Mouse (Mus musculus): ENCODE measurements around the gene 4930524J08Rik. TPM values are rescaled to one million over a fixed set of nuclear protein-coding genes. Genes with fewer than 3 reads are reported as not detected.

4930524J08Rik gene
- total and polyA plus RNA-seq, 3 experiments, result 0.50 to 5.8 (median 0.72) TPM

GRCm38 (mm10) chr5:100005431-100005830 lies 26.6 kb downstream of the 4930524J08Rik start:
- Histone ChIP-seq H3K4me1 (ENCODE audit: control insufficient read depth in 1 of 2, insufficient read depth in 2 of 2) (peaks cover 0 to under 1% of the 10 kb centered on the region in 2 experiments; a peak in 1 of 4 replicates), H3K9me3 (replicated peaks; ENCODE audit: low read length) (peaks cover 2% of the 10 kb centered on the region), H3K79me2 (replicated peaks; ENCODE audit: control insufficient read depth, extremely low read depth, insufficient read depth, poor library complexity, severe bottlenecking) (no peaks in the 10 kb centered on the region), H3K36me3 (replicated peaks in 1 of 2; ENCODE audit: control insufficient read depth in 1 of 2, insufficient read depth in 1 of 2, low read length in 1 of 2) (no peaks in the 10 kb centered on the region), H3K4me3 (replicated peaks in 1 of 3; ENCODE audit: low read depth in 2 of 3, low read length in 2 of 3, poor library complexity in 1 of 3) (no peak overlapping the region), H3K27me3 (replicated peaks) (no peaks in the 10 kb centered on the region), H3K4me2 (ENCODE audit: insufficient read depth, low read depth, poor library complexity, severe bottlenecking) (no peak overlapping the region), H3K27ac (ENCODE audit: insufficient read depth, low read depth) (no peak overlapping the region), H3K9ac (ENCODE audit: insufficient read depth, low read depth) (no peak overlapping the region)
- TF ChIP-seq MAZ (IDR thresholded peaks at IDR 0.05; ENCODE audit: low read depth, low read length) (no peak), ZNF384 (IDR thresholded peaks at IDR 0.05; ENCODE audit: low read depth, low read length) (no peak), SMC3 (IDR thresholded peaks at IDR 0.05; ENCODE audit: low read depth, low read length) (no peak), MAX (IDR thresholded peaks at IDR 0.05; ENCODE audit: low read length) (no peak)
- DNase-seq (ENCODE audit: extremely low read depth), result no peak
- dilution Hi-C loops (cut with MboI; ENCODE audit: extremely low pct_ligation_motif_present, extremely low pct_unique_long_range_greater_than_20kb, low sequenced_read_pairs), result no loop called here
- in situ Hi-C loops (cut with MboI; ENCODE audit: low pct_ligation_motif_present, low pct_unique_long_range_greater_than_20kb, low sequenced_read_pairs), result no loop called here

- Histone ChIP-seq H3K9ac (ENCODE audit: insufficient read depth, low read depth) (no peak overlapping the region), H3K9me3 (replicated peaks; ENCODE audit: low read length) (peaks cover 2% of the 10 kb centered on the region), H3K79me2 (replicated peaks; ENCODE audit: control insufficient read depth, extremely low read depth, insufficient read depth, poor library complexity, severe bottlenecking) (no peaks in the 10 kb centered on the region), H3K27me3 (replicated peaks) (no peaks in the 10 kb centered on the region), H3K36me3 (replicated peaks in 1 of 2; ENCODE audit: control insufficient read depth in 1 of 2, insufficient read depth in 1 of 2, low read length in 1 of 2) (no peaks in the 10 kb centered on the region), H3K4me2 (ENCODE audit: insufficient read depth, low read depth, poor library complexity, severe bottlenecking) (no peak overlapping the region), H3K4me1 (ENCODE audit: control insufficient read depth in 1 of 2, insufficient read depth in 2 of 2) (no peaks in the 10 kb centered on the region), H3K27ac (ENCODE audit: insufficient read depth, low read depth) (no peak overlapping the region), H3K4me3 (replicated peaks in 1 of 3; ENCODE audit: low read depth in 2 of 3, low read length in 2 of 3, poor library complexity in 1 of 3) (no peak overlapping the region)
- dilution Hi-C loops (cut with MboI; ENCODE audit: extremely low pct_ligation_motif_present, extremely low pct_unique_long_range_greater_than_20kb, low sequenced_read_pairs) (no loop called here), in situ Hi-C loops (cut with MboI; ENCODE audit: low pct_ligation_motif_present, low pct_unique_long_range_greater_than_20kb, low sequenced_read_pairs) (no loop called here)
- TF ChIP-seq ELF1 (IDR thresholded peaks at IDR 0.05; ENCODE audit: low read depth, low read length) (no peak), IRF4 (IDR thresholded peaks at IDR 0.05; ENCODE audit: low read depth, low read length) (no peak), MEF2A (IDR thresholded peaks at IDR 0.05; ENCODE audit: borderline replicate concordance, low read depth, low read length) (no peak), JUN (IDR thresholded peaks at IDR 0.05; ENCODE audit: insufficient read depth, low read depth, low read length) (no peak), CTCF (conservative IDR thresholded peaks at IDR 0.05 in 1 of 2, IDR thresholded peaks at IDR 0.05 in 1 of 2; ENCODE audit: low read depth in 2 of 2, low read length in 2 of 2) (no peak), USF1 (IDR thresholded peaks at IDR 0.05; ENCODE audit: low read depth, low read length) (no peak)
- DNase-seq (ENCODE audit: extremely low read depth), result no peak
Measured at GRCm38 (mm10) chr5:100005896-100006295, 27.0 kb downstream of the 4930524J08Rik start.

DNA sequence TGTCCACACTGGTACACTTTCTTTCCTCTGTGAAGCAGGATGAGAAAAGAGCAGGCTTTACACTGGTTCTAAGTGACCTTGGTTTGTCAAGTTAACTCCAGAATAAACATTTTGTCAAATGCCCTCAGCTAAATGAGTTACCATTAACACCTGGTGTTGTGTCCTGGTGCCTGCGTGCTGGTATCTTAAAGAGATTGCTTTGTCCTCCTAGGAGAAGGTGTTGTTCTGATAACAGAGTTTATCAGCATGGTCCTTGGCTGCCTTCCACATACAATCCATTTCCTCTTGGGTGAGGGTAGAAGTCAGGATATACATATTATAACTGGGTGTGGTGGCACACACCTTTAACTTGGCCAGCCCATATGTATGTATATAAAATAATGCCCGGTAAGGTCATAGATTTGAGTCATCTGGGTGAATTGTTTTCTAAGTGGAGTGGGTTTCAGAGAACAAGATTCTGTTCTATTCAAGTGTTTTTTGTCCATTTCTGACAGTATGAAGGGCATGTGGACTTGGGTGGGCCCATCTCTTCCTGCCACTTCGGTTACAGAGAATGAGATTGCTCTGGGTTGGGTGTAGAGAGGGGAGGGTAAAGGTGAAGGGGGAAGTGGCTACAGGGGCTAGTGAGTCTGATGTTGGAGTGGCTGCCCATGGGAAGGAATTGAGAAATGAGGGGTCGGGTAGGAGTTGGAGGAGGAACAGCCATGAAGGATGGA lies 27.6 kb downstream of the 4930524J08Rik start:
- no peak overlapping the region for H3K4me2 ChIP-seq (ENCODE audit: insufficient read depth, low read depth, poor library complexity, severe bottlenecking)
- in situ Hi-C loops (cut with MboI; ENCODE audit: low pct_ligation_motif_present, low pct_unique_long_range_greater_than_20kb, low sequenced_read_pairs), result no loop called here

More for the DNA sequence above, 27.6 kb downstream of the 4930524J08Rik start:
- Histone ChIP-seq H3K9me3 (replicated peaks; ENCODE audit: low read length) (peaks cover 2% of the 10 kb centered on the region), H3K4me3 (replicated peaks in 1 of 3; ENCODE audit: low read depth in 2 of 3, low read length in 2 of 3, poor library complexity in 1 of 3) (no peak overlapping the region), H3K27me3 (replicated peaks) (no peaks in the 10 kb centered on the region), H3K79me2 (replicated peaks; ENCODE audit: control insufficient read depth, extremely low read depth, insufficient read depth, poor library complexity, severe bottlenecking) (no peaks in the 10 kb centered on the region), H3K36me3 (replicated peaks in 1 of 2; ENCODE audit: control insufficient read depth in 1 of 2, insufficient read depth in 1 of 2, low read length in 1 of 2) (no peaks in the 10 kb centered on the region), H3K27ac (ENCODE audit: insufficient read depth, low read depth) (no peak overlapping the region), H3K4me1 (ENCODE audit: control insufficient read depth in 1 of 2, insufficient read depth in 2 of 2) (no peaks in the 10 kb centered on the region), H3K9ac (ENCODE audit: insufficient read depth, low read depth) (no peak overlapping the region)
- TF ChIP-seq NRF1 (IDR thresholded peaks at IDR 0.05; ENCODE audit: low read depth, low read length) (no peak), MXI1 (IDR thresholded peaks at IDR 0.05; ENCODE audit: low read depth, low read length) (no peak), PAX5 (IDR thresholded peaks at IDR 0.05; ENCODE audit: low read length) (no peak), JUND (conservative IDR thresholded peaks at IDR 0.05; ENCODE audit: low read depth, low read length) (no peak), RAD21 (IDR thresholded peaks at IDR 0.05; ENCODE audit: low read depth, low read length) (no peak), MYC (IDR thresholded peaks at IDR 0.05; ENCODE audit: low read depth, low read length) (no peak), ZNF384 (IDR thresholded peaks at IDR 0.05; ENCODE audit: low read depth, low read length) (no peak), USF1 (IDR thresholded peaks at IDR 0.05; ENCODE audit: low read depth, low read length) (no peak), ZMIZ1 (IDR thresholded peaks at IDR 0.05; ENCODE audit: low read depth, low read length) (no peak), E2F4 (IDR thresholded peaks at IDR 0.05; ENCODE audit: insufficient replicate concordance, low read depth, low read length) (no peak), SIN3A (IDR thresholded peaks at IDR 0.05; ENCODE audit: low read length) (no peak), IRF4 (IDR thresholded peaks at IDR 0.05; ENCODE audit: low read depth, low read length) (no peak), CHD2 (IDR thresholded peaks at IDR 0.05; ENCODE audit: low read length) (no peak), ELF1 (IDR thresholded peaks at IDR 0.05; ENCODE audit: low read depth, low read length) (no peak), TCF12 (IDR thresholded peaks at IDR 0.05; ENCODE audit: low read depth, low read length) (no peak), USF2 (conservative IDR thresholded peaks at IDR 0.05; ENCODE audit: low read depth, low read length) (no peak), GABPA (IDR thresholded peaks at IDR 0.05; ENCODE audit: insufficient replicate concordance, low read depth, low read length) (no peak)
- dilution Hi-C loops (cut with MboI; ENCODE audit: extremely low pct_ligation_motif_present, extremely low pct_unique_long_range_greater_than_20kb, low sequenced_read_pairs), result no loop called here
- DNase-seq (ENCODE audit: extremely low read depth), result no peak
